Mouse (Mus musculus): ENCODE data around the gene Nebl.
A peak's percentile ranks its signal among the peaks of the same experiment; 100 is the strongest.

The Nebl gene

GRCm38 (mm10) chr2:17515686-17516085 is 215.6 kb downstream of the Nebl start:
- no peak for DNase-seq (ENCODE audit: low spot score)

- no peak for DNase-seq (ENCODE audit: low spot score)
Observed at GRCm38 (mm10) chr2:17514765-17515164, 216.5 kb downstream of the Nebl start.

GRCm38 (mm10) chr2:17509942-17510341 is 221.3 kb downstream of the Nebl start:
- DNase-seq (ENCODE audit: low spot score), result no peak

- peak; percentile 0 for DNase-seq (ENCODE audit: low spot score)
Observed at GRCm38 (mm10) chr2:17507362-17507761, 223.9 kb downstream of the Nebl start.

- no peak for DNase-seq (ENCODE audit: low spot score)
Observed at GRCm38 (mm10) chr2:17504115-17504774, 227.0 kb downstream of the Nebl start.

GRCm38 (mm10) chr2:17501075-17501474 is 230.2 kb downstream of the Nebl start:
- no peak for DNase-seq (ENCODE audit: low spot score)

GRCm38 (mm10) chr2:17465517-17466174 is 265.6 kb downstream of the Nebl start:
- no peak for DNase-seq (ENCODE audit: low spot score)

GRCm38 (mm10) chr2:17460434-17460833 is 270.8 kb downstream of the Nebl start:
- DNase-seq (ENCODE audit: low spot score), result no peak

- no peak for DNase-seq (ENCODE audit: low spot score)
Observed at GRCm38 (mm10) chr2:17453676-17454075, 277.6 kb downstream of the Nebl start.

- no peak for DNase-seq (ENCODE audit: low spot score)
Observed at GRCm38 (mm10) chr2:17448341-17448740, 282.9 kb downstream of the Nebl start.

GRCm38 (mm10) chr2:17443581-17443980 is 287.7 kb downstream of the Nebl start:
- no peak for DNase-seq (ENCODE audit: low spot score)

GRCm38 (mm10) chr2:17438317-17438716 is 292.9 kb downstream of the Nebl start:
- no peak for DNase-seq (ENCODE audit: low spot score)

- no peak for DNase-seq (ENCODE audit: low spot score)
Observed at GRCm38 (mm10) chr2:17436739-17437440, 294.4 kb downstream of the Nebl start.

- DNase-seq (ENCODE audit: low spot score), result no peak
Observed at GRCm38 (mm10) chr2:17435217-17435616, 296.0 kb downstream of the Nebl start.

GRCm38 (mm10) chr2:17429028-17429427 is 302.2 kb downstream of the Nebl start:
- DNase-seq (ENCODE audit: low spot score), result no peak

- no peak for DNase-seq (ENCODE audit: low spot score)
Observed at GRCm38 (mm10) chr2:17428156-17428555, 303.1 kb downstream of the Nebl start.

GRCm38 (mm10) chr2:17422967-17423366 is 308.3 kb downstream of the Nebl start:
- peak; percentile 4 for DNase-seq (ENCODE audit: low spot score)

- no peak for DNase-seq (ENCODE audit: low spot score)
Observed at GRCm38 (mm10) chr2:17415347-17415746, 315.9 kb downstream of the Nebl start.

GRCm38 (mm10) chr2:17414324-17414723 is 316.9 kb downstream of the Nebl start:
- DNase-seq (ENCODE audit: low spot score), result no peak

- no peak for DNase-seq (ENCODE audit: low spot score)
Observed at GRCm38 (mm10) chr2:17413496-17414268, 317.6 kb downstream of the Nebl start.

- no peak for DNase-seq (ENCODE audit: low spot score)
Observed at GRCm38 (mm10) chr2:17409276-17409675, 322.0 kb downstream of the Nebl start.

GRCm38 (mm10) chr2:17405899-17406531 is 325.2 kb downstream of the Nebl start:
- no peak for DNase-seq (ENCODE audit: low spot score)

All from c-Kit-positive CD71-positive TER-119-positive erythroid progenitor cells, embryonic 14.5 days (primary cell).